Mouse (Mus musculus) neural tube, embryonic 14.5 days (tissue): ENCODE results near the gene Brcc3. TPM values are rescaled to one million over a fixed set of nuclear protein-coding genes. Genes with fewer than 3 reads are reported as not detected.
A peak's percentile ranks its signal among the peaks of the same experiment; 100 is the strongest.

Source experiments
- ATAC-seq: fragments of 200-750 bp; cut with Nextera tagmentation; 2 replicates; pipeline ENCODE4 v1.8.0; 2017; ENCODE audit warnings: low read depth, mild to moderate bottlenecking, moderate TSS enrichment, moderate library complexity
- H3K27ac ChIP-seq: fragments of 300-500 bp; sonication (generic); 2 replicates; pipeline ENCODE4 v1.5.1; 2014; ENCODE audit warnings: low read depth, mild to moderate bottlenecking, control low read depth, low read length, moderate library complexity, mixed read lengths
- H3K27me3 ChIP-seq: fragments of 300-500 bp; sonication (generic); 2 replicates; pipeline ENCODE4 v1.6.1; 2014; ENCODE audit warnings: low read length; ENCODE audit not compliant: control insufficient read depth, insufficient read depth
- H3K36me3 ChIP-seq: fragments of 300-500 bp; sonication (generic); 2 replicates; pipeline ENCODE4 v1.6.1; 2014; ENCODE audit warnings: low read length, mixed read lengths; ENCODE audit not compliant: control insufficient read depth, insufficient read depth
- H3K4me1 ChIP-seq: fragments of 300-500 bp; sonication (generic); 2 replicates; pipeline ENCODE4 v1.6.1; 2014; ENCODE audit warnings: low read length; ENCODE audit not compliant: control insufficient read depth, insufficient read depth
- H3K4me2 ChIP-seq: fragments of 300-500 bp; sonication (generic); 2 replicates; pipeline ENCODE4 v1.6.1; 2014; ENCODE audit warnings: mild to moderate bottlenecking, low read depth, low read length, control low read depth
- H3K4me3 ChIP-seq: fragments of 300-500 bp; sonication (generic); 2 replicates; pipeline ENCODE4 v1.5.1; 2014; ENCODE audit warnings: low read depth, low read length, control low read depth, mixed read lengths
- H3K9ac ChIP-seq: fragments of 300-500 bp; sonication (generic); replicated peaks from 2 replicates; pipeline ENCODE4 v1.6.1; 2014; ENCODE audit warnings: low read depth, mild to moderate bottlenecking, control low read depth, low read length, mixed read lengths
- H3K9me3 ChIP-seq: fragments of 300-500 bp; sonication (generic); 2 replicates; pipeline ENCODE4 v1.6.1; 2016; ENCODE audit warnings: low read length; ENCODE audit not compliant: control insufficient read depth
- WGBS: fragments of 180-500 bp; shearing (Covaris S2); extraction: QIAGEN DNeasy Blood & Tissue Kit; methylation state at CpG from one replicate; pipeline ENCODE4 v1.1.7; 2014; 5-methylcytosine and 5-hydroxymethylcytosine counted together
- polyA plus RNA-seq: library from polyadenylated mRNA; unstranded; fragments of >200 nt; fragmentation: Nextera tagmentation; extraction: Ambion mirVana; gene quantifications from 2 replicates; pipeline ENCODE4 v1.2.1, GENCODE M21; 2014

Gene Brcc3
- 41.3 and 47.9 TPM in 2 replicates for polyA plus RNA-seq

- 13% methylated on average over 51 of the region's 52 CpGs for WGBS
- no peaks in the 10 kb centered on the region for H3K27me3 ChIP-seq
- ATAC-seq, result peak; percentile 100
- H3K4me1 ChIP-seq, result no peaks in the 10 kb centered on the region
- H3K4me3 ChIP-seq, result peak within 1 kb of the TSS; percentile 47
- H3K4me2 ChIP-seq, result peak within 1 kb of the TSS; percentile 49
- H3K27ac ChIP-seq, result peak within 1 kb of the TSS; percentile 78
- H3K36me3 ChIP-seq, result no peaks in the 10 kb centered on the region
- H3K9me3 ChIP-seq, result no peaks in the 10 kb centered on the region
- H3K9ac ChIP-seq, result peak within 1 kb of the TSS; percentile 55
Measured at GRCm38 (mm10) chrX:75415936-75416785, at the start of gene Brcc3, which contains the start of the genes Cmc4 and Mtcp1. Brcc3 (plus strand) TSS chrX:75416628. Cmc4 (minus strand) TSS chrX:75416584. Mtcp1 (minus strand) TSS chrX:75416588.

- Histone ChIP-seq H3K27ac (no peak overlapping the region), H3K36me3 (no peaks in the 10 kb centered on the region), H3K9ac (no peak overlapping the region), H3K4me1 (no peaks in the 10 kb centered on the region), H3K9me3 (no peaks in the 10 kb centered on the region), H3K4me2 (no peak overlapping the region), H3K4me3 (no peak overlapping the region), H3K27me3 (no peaks in the 10 kb centered on the region)
- ATAC-seq, result no peak
Measured at GRCm38 (mm10) chrX:75370197-75370596, 46.2 kb upstream of the Brcc3 start.

DNA sequence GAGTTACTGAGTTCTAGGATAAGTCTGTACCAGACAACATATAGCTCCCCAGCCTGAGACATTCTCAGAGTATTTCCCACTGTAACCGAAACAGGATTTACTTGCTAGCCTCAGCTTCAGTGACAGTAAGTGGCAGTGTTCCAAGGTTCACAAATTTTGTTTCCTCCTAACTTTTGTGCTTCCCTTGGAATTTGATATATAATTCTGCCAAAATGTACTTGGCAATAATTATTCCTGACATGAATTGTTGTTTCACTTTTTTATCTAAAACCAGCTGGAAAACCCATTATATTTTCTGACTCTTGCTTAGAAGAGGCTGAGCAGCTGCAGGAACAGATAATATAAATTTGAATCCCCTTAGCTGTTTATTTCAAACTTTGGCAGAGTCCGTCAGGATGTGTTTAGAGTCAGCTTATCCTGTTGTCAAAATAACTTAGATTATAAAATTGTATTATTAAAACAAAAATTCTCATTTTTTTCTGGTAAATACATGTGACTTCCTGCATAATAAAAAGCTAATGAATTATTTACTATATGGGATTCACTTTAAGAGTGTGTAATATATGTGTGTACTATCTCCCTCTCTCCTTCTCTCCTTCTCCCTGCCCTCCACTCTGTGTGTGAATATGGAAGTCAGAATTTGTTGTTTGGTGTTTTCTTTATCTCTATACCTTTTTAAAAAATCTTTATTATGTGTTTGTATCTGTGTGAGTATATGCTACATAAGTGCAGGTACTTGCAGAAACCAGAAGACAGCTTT, 43.6 kb upstream of the Brcc3 start:
- 81% methylated on average over 2 of the region's 2 CpGs for WGBS
- ATAC-seq, result no peak
- Histone ChIP-seq H3K9me3 (no peaks in the 10 kb centered on the region), H3K4me2 (no peak overlapping the region), H3K36me3 (no peaks in the 10 kb centered on the region), H3K27ac (no peak overlapping the region), H3K9ac (no peak overlapping the region), H3K4me1 (no peaks in the 10 kb centered on the region), H3K27me3 (no peaks in the 10 kb centered on the region), H3K4me3 (no peak overlapping the region)

GRCm38 (mm10) chrX:75376815-75377214, 39.6 kb upstream of the Brcc3 start:
- no peaks in the 10 kb centered on the region for H3K36me3 ChIP-seq
- ATAC-seq, result no peak
- H3K9me3 ChIP-seq, result no peaks in the 10 kb centered on the region
- no peaks in the 10 kb centered on the region for H3K27me3 ChIP-seq
- no peaks in the 10 kb centered on the region for H3K4me1 ChIP-seq
- no peak overlapping the region for H3K4me3 ChIP-seq
- H3K4me2 ChIP-seq, result no peak overlapping the region
- H3K9ac ChIP-seq, result no peak overlapping the region
- H3K27ac ChIP-seq, result no peak overlapping the region

DNA sequence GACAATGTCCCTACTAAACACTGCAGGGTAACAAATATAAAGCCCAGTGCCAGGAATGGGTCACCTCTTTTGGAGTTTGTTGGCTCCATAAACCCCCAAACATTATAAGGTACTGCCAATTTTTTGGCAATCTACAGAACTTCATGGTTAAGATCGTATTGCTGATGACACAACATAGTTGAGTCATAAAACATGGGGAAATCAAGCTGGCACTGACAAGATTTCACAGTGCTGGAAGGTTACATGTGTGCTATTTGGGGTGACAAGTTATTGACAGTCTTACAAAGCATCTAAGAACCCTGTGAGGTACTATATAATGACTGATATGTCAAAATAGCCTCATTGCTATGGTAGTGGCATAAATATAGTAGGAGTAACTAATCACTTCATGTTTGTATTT, 35.3 kb upstream of the Brcc3 start:
- no peak for ATAC-seq
- no peak overlapping the region for H3K4me3 ChIP-seq
- H3K4me1 ChIP-seq, result no peaks in the 10 kb centered on the region
- no peaks in the 10 kb centered on the region for H3K9me3 ChIP-seq
- no peaks in the 10 kb centered on the region for H3K36me3 ChIP-seq
- no peaks in the 10 kb centered on the region for H3K27me3 ChIP-seq
- no peak overlapping the region for H3K4me2 ChIP-seq
- no peak overlapping the region for H3K9ac ChIP-seq
- WGBS, result 96% methylated on average over 1 of the region's 1 CpGs
- H3K27ac ChIP-seq, result no peak overlapping the region

DNA sequence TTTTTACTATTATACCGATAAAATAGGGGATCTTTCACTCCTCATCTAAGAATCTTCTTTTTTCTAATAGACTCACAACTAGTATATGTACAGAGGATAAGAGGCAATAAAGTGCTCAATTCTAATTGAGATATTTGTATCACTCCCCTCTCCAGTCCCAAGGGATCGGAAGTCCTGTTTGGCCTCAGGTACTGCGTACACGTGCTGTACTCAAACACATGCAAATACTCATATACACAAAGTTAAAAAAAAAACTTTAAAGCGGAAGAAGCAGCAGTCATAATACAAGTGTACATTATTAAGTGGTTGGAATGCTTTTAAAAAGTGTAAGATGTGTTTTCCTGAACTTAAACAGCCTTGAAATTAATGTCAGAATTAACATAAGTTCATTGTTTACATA, 34.7 kb upstream of the Brcc3 start:
- H3K27ac ChIP-seq, result no peak overlapping the region
- peak; percentile 25; the same call in 1 of the 2 replicates for ATAC-seq

GRCm38 (mm10) chrX:75382195-75382771, 34.1 kb upstream of the Brcc3 start, which contains the start of the genes Fundc2 and F8:
Fundc2 (plus strand) TSS chrX:75382399.
F8 (minus strand) TSS chrX:75382615.
- Histone ChIP-seq H3K4me3 (peak within 1 kb of the TSS; percentile 49), H3K27me3 (no peaks in the 10 kb centered on the region), H3K27ac (peak within 1 kb of the TSS; percentile 60), H3K9me3 (no peaks in the 10 kb centered on the region), H3K9ac (peak within 1 kb of the TSS; percentile 63), H3K4me1 (no peaks in the 10 kb centered on the region), H3K4me2 (peak within 1 kb of the TSS; percentile 45), H3K36me3 (no peaks in the 10 kb centered on the region)
- 12% methylated on average over 19 of the region's 25 CpGs for WGBS
- peak; percentile 99 for ATAC-seq

More for the DNA sequence above, 34.7 kb upstream of the Brcc3 start:
- 71% methylated on average over 5 of the region's 5 CpGs for WGBS
- H3K4me2 ChIP-seq, result peak overlapping the region; percentile 45; the same call in 1 of the 2 replicates
- no peak overlapping the region for H3K9ac ChIP-seq
- H3K9me3 ChIP-seq, result no peaks in the 10 kb centered on the region
- H3K4me1 ChIP-seq, result no peaks in the 10 kb centered on the region
- peak overlapping the region; percentile 49 for H3K4me3 ChIP-seq
- no peaks in the 10 kb centered on the region for H3K36me3 ChIP-seq
- H3K27me3 ChIP-seq, result no peaks in the 10 kb centered on the region

DNA sequence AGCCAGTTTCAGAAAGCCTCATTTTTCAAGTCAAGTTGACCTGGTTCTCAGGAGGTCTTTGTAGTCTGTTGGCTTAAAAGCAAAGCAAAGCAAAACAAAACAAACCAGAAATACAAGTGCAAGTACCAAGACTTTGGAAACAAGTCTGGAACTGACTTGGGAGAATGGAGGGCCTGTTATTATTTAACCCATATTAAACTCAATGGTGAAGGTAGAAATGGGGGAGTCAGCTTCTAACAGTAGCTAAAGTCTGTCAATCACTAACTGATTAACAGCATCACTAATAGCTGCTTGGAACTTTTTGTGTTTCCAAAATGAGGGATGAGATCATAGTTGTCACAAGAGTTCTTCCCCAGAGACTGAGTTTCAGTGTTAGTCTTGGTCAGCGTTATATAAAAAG, 17.0 kb upstream of the Brcc3 start:
- WGBS, result 97% methylated on average over 1 of the region's 1 CpGs
- Histone ChIP-seq H3K9ac (no peak overlapping the region), H3K36me3 (no peaks in the 10 kb centered on the region), H3K27ac (no peak overlapping the region), H3K4me3 (no peak overlapping the region), H3K4me2 (no peak overlapping the region), H3K27me3 (no peaks in the 10 kb centered on the region), H3K9me3 (no peaks in the 10 kb centered on the region), H3K4me1 (no peaks in the 10 kb centered on the region)
- no peak for ATAC-seq
